Mouse (Mus musculus): ENCODE measurements around the gene Fam206a. TPM values are rescaled to one million over a fixed set of nuclear protein-coding genes. Genes with fewer than 3 reads are reported as not detected.
A peak's percentile ranks its signal among the peaks of the same experiment; 100 is the strongest.

Gene Fam206a
- 0.16 and 0.43 TPM in 2 replicates for polyA plus RNA-seq (2012)

GRCm38 (mm10) chr4:56801907-56802668 is at the start of gene Fam206a, which contains the start of gene Elp1:
TSS of gene Fam206a (plus strand) at chr4:56802345.
TSS of gene Elp1 (minus strand) at chr4:56802331.
- TF ChIP-seq GATA1 (IDR thresholded peaks at IDR 0.05; ENCODE audit: low read length) (no peak), TAL1 (IDR thresholded peaks at IDR 0.05; ENCODE audit: low read length) (no peak)
- H3K4me3 ChIP-seq (replicated peaks), result peak within 1 kb of the TSS; percentile 90
- H3K9me3 ChIP-seq (ENCODE audit: control insufficient read depth, low read length), result no peaks in the 10 kb centered on the region
- peaks cover 35% of the 10 kb centered on the region for H3K4me1 ChIP-seq (ENCODE audit: control insufficient read depth)
- no peaks in the 10 kb centered on the region for H3K27me3 ChIP-seq (ENCODE audit: control insufficient read depth)
- peaks cover 58% of the 10 kb centered on the region for H3K36me3 ChIP-seq (ENCODE audit: control insufficient read depth)

GRCm38 (mm10) chr4:56756021-56756420 is 46.1 kb upstream of the Fam206a start:
- no peaks in the 10 kb centered on the region for H3K9me3 ChIP-seq (ENCODE audit: control insufficient read depth, low read length)
- TF ChIP-seq TAL1 (IDR thresholded peaks at IDR 0.05; ENCODE audit: low read length) (no peak), GATA1 (IDR thresholded peaks at IDR 0.05; ENCODE audit: low read length) (no peak)
- H3K36me3 ChIP-seq (ENCODE audit: control insufficient read depth), result peaks cover 85% of the 10 kb centered on the region
- no peak overlapping the region for H3K4me3 ChIP-seq (replicated peaks)
- no peaks in the 10 kb centered on the region for H3K27me3 ChIP-seq (ENCODE audit: control insufficient read depth)
- no peaks in the 10 kb centered on the region for H3K4me1 ChIP-seq (ENCODE audit: control insufficient read depth)

- TF ChIP-seq TAL1 (IDR thresholded peaks at IDR 0.05; ENCODE audit: low read length) (no peak), GATA1 (IDR thresholded peaks at IDR 0.05; ENCODE audit: low read length) (0 out of 2 replicates have a peak, but pooled peaks have one; percentile 9)
- no peak overlapping the region for H3K4me3 ChIP-seq (replicated peaks)
- H3K9me3 ChIP-seq (ENCODE audit: control insufficient read depth, low read length), result no peaks in the 10 kb centered on the region
- H3K36me3 ChIP-seq (ENCODE audit: control insufficient read depth), result peaks cover 83% of the 10 kb centered on the region
- no peaks in the 10 kb centered on the region for H3K4me1 ChIP-seq (ENCODE audit: control insufficient read depth)
- no peaks in the 10 kb centered on the region for H3K27me3 ChIP-seq (ENCODE audit: control insufficient read depth)
Measured at GRCm38 (mm10) chr4:56756966-56757600, 45.1 kb upstream of the Fam206a start.

DNA sequence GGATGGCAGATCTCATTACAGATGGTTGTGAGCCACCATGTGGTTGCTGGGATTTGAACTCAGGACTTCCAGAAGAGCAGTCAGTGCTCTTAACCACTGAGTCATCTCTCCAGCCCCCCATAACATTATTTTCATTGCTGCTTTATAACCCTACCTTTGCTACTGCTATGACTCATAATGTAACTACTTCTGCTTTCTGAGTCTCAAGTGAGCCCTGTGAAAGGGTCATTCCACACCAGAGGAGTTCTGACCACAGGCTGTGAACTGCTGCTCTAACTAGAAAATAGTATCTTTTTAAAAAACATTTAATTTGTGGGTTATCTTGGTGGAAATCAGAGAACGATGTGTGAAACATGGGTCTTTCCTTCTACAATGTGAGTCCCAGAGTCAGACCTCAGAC is 44.5 kb upstream of the Fam206a start:
- Histone ChIP-seq H3K4me1 (ENCODE audit: control insufficient read depth) (no peaks in the 10 kb centered on the region), H3K27me3 (ENCODE audit: control insufficient read depth) (no peaks in the 10 kb centered on the region), H3K4me3 (replicated peaks) (no peak overlapping the region), H3K36me3 (ENCODE audit: control insufficient read depth) (peaks cover 88% of the 10 kb centered on the region), H3K9me3 (ENCODE audit: control insufficient read depth, low read length) (no peaks in the 10 kb centered on the region)
- TF ChIP-seq TAL1 (IDR thresholded peaks at IDR 0.05; ENCODE audit: low read length) (no peak), GATA1 (IDR thresholded peaks at IDR 0.05; ENCODE audit: low read length) (no peak)

- TF ChIP-seq GATA1 (IDR thresholded peaks at IDR 0.05; ENCODE audit: low read length), result no peak
- TF ChIP-seq TAL1 (IDR thresholded peaks at IDR 0.05; ENCODE audit: low read length), result no peak
- H3K36me3 ChIP-seq (ENCODE audit: control insufficient read depth), result peaks cover 85% of the 10 kb centered on the region
- no peak overlapping the region for H3K4me3 ChIP-seq (replicated peaks)
- H3K4me1 ChIP-seq (ENCODE audit: control insufficient read depth), result no peaks in the 10 kb centered on the region
- no peaks in the 10 kb centered on the region for H3K9me3 ChIP-seq (ENCODE audit: control insufficient read depth, low read length)
- no peaks in the 10 kb centered on the region for H3K27me3 ChIP-seq (ENCODE audit: control insufficient read depth)
Measured at GRCm38 (mm10) chr4:56767861-56768284, 34.3 kb upstream of the Fam206a start.

- Histone ChIP-seq H3K9me3 (ENCODE audit: control insufficient read depth, low read length) (no peaks in the 10 kb centered on the region), H3K36me3 (ENCODE audit: control insufficient read depth) (peaks cover 88% of the 10 kb centered on the region), H3K4me1 (ENCODE audit: control insufficient read depth) (no peaks in the 10 kb centered on the region), H3K4me3 (replicated peaks) (no peak overlapping the region), H3K27me3 (ENCODE audit: control insufficient read depth) (no peaks in the 10 kb centered on the region)
- TF ChIP-seq GATA1 (IDR thresholded peaks at IDR 0.05; ENCODE audit: low read length), result no peak
- TF ChIP-seq TAL1 (IDR thresholded peaks at IDR 0.05; ENCODE audit: low read length), result no peak
Measured at GRCm38 (mm10) chr4:56768913-56769312, 33.2 kb upstream of the Fam206a start.

GRCm38 (mm10) chr4:56771065-56771464 is 31.1 kb upstream of the Fam206a start:
- Histone ChIP-seq H3K4me3 (replicated peaks) (no peak overlapping the region), H3K4me1 (ENCODE audit: control insufficient read depth) (no peaks in the 10 kb centered on the region), H3K27me3 (ENCODE audit: control insufficient read depth) (no peaks in the 10 kb centered on the region), H3K9me3 (ENCODE audit: control insufficient read depth, low read length) (no peaks in the 10 kb centered on the region), H3K36me3 (ENCODE audit: control insufficient read depth) (peaks cover 85% of the 10 kb centered on the region)
- TF ChIP-seq TAL1 (IDR thresholded peaks at IDR 0.05; ENCODE audit: low read length) (no peak), GATA1 (IDR thresholded peaks at IDR 0.05; ENCODE audit: low read length) (no peak)

GRCm38 (mm10) chr4:56791373-56791772 is 10.8 kb upstream of the Fam206a start:
- no peak for TF ChIP-seq GATA1 (IDR thresholded peaks at IDR 0.05; ENCODE audit: low read length)
- TF ChIP-seq TAL1 (IDR thresholded peaks at IDR 0.05; ENCODE audit: low read length), result no peak
- Histone ChIP-seq H3K4me3 (replicated peaks) (no peak overlapping the region), H3K9me3 (ENCODE audit: control insufficient read depth, low read length) (no peaks in the 10 kb centered on the region), H3K27me3 (ENCODE audit: control insufficient read depth) (no peaks in the 10 kb centered on the region), H3K36me3 (ENCODE audit: control insufficient read depth) (peaks cover 88% of the 10 kb centered on the region), H3K4me1 (ENCODE audit: control insufficient read depth) (no peaks in the 10 kb centered on the region)

GRCm38 (mm10) chr4:56802669-56803150 is 565 bp downstream of the Fam206a start:
- H3K4me1 ChIP-seq (ENCODE audit: control insufficient read depth), result peaks cover 35% of the 10 kb centered on the region
- TF ChIP-seq GATA1 (IDR thresholded peaks at IDR 0.05; ENCODE audit: low read length), result no peak
- no peak for TF ChIP-seq TAL1 (IDR thresholded peaks at IDR 0.05; ENCODE audit: low read length)
- H3K4me3 ChIP-seq (replicated peaks), result peak overlapping the region; percentile 90
- peaks cover 56% of the 10 kb centered on the region for H3K36me3 ChIP-seq (ENCODE audit: control insufficient read depth)
- no peaks in the 10 kb centered on the region for H3K9me3 ChIP-seq (ENCODE audit: control insufficient read depth, low read length)
- H3K27me3 ChIP-seq (ENCODE audit: control insufficient read depth), result no peaks in the 10 kb centered on the region

Measured in erythroblast, embryonic 14.5 days (primary cell).